Mouse (Mus musculus): ENCODE results near the gene Adgra3. TPM values are rescaled to one million over a fixed set of nuclear protein-coding genes. Genes with fewer than 3 reads are reported as not detected.

Adgra3 gene
- polyA plus RNA-seq, 1 experiment from 2014 or later: 22.3 TPM

GRCm38 (mm10) chr5:50029662-50030061 is 29.1 kb downstream of the Adgra3 start:
- no peak for ATAC-seq
- no peaks in the 10 kb centered on the region for H3K27me3 ChIP-seq
- WGBS: 93% methylated on average over 6 of the region's 6 CpGs
- no peak overlapping the region for H3K27ac ChIP-seq
- H3K4me3 ChIP-seq: no peak overlapping the region
- H3K9me3 ChIP-seq (replicated peaks): no peaks in the 10 kb centered on the region
- peaks cover 40% of the 10 kb centered on the region for H3K4me1 ChIP-seq
- no peak overlapping the region for H3K4me2 ChIP-seq
- H3K36me3 ChIP-seq (ENCODE audit: poor library complexity, severe bottlenecking): 0 out of 2 replicates have a peak, but pooled peaks cover 2% of the 10 kb centered on the region
- no peak overlapping the region for H3K9ac ChIP-seq

DNA sequence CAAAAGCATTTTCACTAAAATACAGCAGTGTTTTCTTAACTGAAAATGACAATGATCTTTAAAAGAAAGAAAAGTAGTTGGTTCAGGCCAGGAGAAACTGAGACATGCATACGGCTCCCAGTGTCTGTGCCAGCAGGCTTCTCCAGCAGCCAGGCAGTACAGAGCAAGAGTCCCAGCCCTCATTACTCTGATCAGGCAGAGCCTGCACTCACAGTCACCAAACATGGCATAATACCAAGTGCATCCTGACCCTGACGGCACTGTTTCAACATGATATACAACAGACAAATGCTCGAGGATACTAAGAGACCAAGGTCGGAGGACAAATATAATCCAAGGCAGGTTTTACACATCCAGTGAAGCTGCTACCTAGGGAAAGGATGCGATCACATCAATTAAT is 31.2 kb downstream of the Adgra3 start:
- H3K4me2 ChIP-seq: no peak overlapping the region
- ATAC-seq: peak; percentile 57; the same call in 1 of the 2 replicates
- peaks cover 18% of the 10 kb centered on the region for H3K36me3 ChIP-seq (ENCODE audit: poor library complexity, severe bottlenecking)
- 57% methylated on average over 5 of the region's 5 CpGs for WGBS
- H3K4me1 ChIP-seq: peaks cover 26% of the 10 kb centered on the region
- no peak overlapping the region for H3K4me3 ChIP-seq
- H3K9me3 ChIP-seq (replicated peaks): no peaks in the 10 kb centered on the region
- no peak overlapping the region for H3K9ac ChIP-seq
- no peak overlapping the region for H3K27ac ChIP-seq
- H3K27me3 ChIP-seq: no peaks in the 10 kb centered on the region

DNA sequence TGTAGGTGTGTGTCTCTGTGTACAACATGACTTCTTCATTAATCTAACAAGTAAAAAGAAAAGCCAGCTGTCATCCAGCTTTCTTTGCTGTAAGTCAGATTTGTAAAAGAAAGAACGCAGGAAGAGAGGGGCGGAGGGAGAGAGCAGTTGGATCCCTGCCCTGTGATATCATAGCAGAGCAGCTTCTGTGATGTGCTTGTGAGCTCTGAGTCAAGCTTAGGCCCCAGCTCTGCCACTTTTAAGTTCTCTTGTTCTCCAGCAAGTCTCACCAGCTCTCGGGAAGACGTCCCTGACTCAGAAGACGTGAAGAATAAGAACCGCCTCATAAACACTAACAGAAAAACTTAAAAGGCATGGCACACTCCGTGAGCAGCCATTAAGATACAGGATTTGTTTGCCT is 31.8 kb downstream of the Adgra3 start:
- Histone ChIP-seq H3K36me3 (ENCODE audit: poor library complexity, severe bottlenecking) (peaks cover 20% of the 10 kb centered on the region), H3K4me1 (peaks cover 26% of the 10 kb centered on the region), H3K4me2 (no peak overlapping the region), H3K4me3 (no peak overlapping the region), H3K27me3 (no peaks in the 10 kb centered on the region), H3K9me3 (replicated peaks) (no peaks in the 10 kb centered on the region), H3K9ac (no peak overlapping the region), H3K27ac (no peak overlapping the region)
- 54% methylated on average over 7 of the region's 7 CpGs for WGBS
- no peak for ATAC-seq

DNA sequence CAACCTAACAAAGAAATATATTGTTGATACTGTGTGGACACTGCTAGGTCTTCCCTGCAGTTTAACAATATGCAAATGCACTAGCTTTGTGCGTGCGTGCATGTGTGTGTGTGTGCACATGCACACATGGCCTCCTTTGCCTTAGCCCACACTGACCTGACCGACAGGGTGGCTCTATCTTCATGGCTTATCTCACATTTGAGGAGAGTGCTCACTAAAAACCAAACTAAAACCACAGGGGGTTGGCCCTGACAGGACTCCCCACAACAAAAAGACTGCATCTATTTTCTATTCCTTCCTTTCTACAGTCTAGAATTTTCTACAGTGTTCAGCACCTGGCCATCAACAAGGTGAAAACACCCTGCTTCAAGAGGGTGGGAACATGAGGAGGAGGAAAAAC is 32.7 kb downstream of the Adgra3 start:
- Histone ChIP-seq H3K4me2 (no peak overlapping the region), H3K36me3 (ENCODE audit: poor library complexity, severe bottlenecking) (peaks cover 26% of the 10 kb centered on the region), H3K27me3 (no peaks in the 10 kb centered on the region), H3K27ac (no peak overlapping the region), H3K4me1 (peaks cover 26% of the 10 kb centered on the region), H3K4me3 (no peak overlapping the region), H3K9me3 (replicated peaks) (no peaks in the 10 kb centered on the region), H3K9ac (no peak overlapping the region)
- ATAC-seq: no peak
- WGBS: 85% methylated on average over 3 of the region's 3 CpGs

DNA sequence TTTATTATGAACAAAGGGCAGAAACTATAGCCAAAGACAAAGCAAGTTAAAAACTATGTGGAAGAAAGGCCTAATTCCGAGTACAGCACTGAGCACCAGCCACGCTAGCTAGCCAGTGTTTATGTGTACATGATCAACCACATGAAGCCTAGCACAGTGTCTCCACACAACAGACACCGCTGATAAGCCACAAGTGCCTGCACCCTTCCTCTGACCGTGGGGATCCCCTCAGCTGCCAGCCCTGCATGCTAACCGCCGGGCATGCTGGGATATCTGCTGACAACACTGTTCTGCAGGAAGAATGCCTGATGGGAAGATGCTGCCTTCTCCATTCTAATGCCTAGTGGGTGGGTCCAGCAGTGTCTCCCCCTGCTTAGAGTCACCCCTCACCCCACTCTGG is 34.7 kb downstream of the Adgra3 start:
- Histone ChIP-seq H3K9ac (no peak overlapping the region), H3K27ac (no peak overlapping the region), H3K9me3 (replicated peaks) (no peaks in the 10 kb centered on the region), H3K4me2 (no peak overlapping the region), H3K4me3 (no peak overlapping the region), H3K27me3 (no peaks in the 10 kb centered on the region), H3K4me1 (peaks cover 26% of the 10 kb centered on the region), H3K36me3 (ENCODE audit: poor library complexity, severe bottlenecking) (peaks cover 30% of the 10 kb centered on the region)
- 91% methylated on average over 6 of the region's 6 CpGs for WGBS
- ATAC-seq: no peak

- H3K4me1 ChIP-seq: peaks cover 27% of the 10 kb centered on the region
- H3K4me2 ChIP-seq: no peak overlapping the region
- no peak overlapping the region for H3K4me3 ChIP-seq
- H3K27me3 ChIP-seq: no peaks in the 10 kb centered on the region
- no peak for ATAC-seq
- H3K36me3 ChIP-seq (ENCODE audit: poor library complexity, severe bottlenecking): peaks cover 9% of the 10 kb centered on the region; the same call in 1 of the 2 replicates
- WGBS: 78% methylated on average over 5 of the region's 5 CpGs
- H3K27ac ChIP-seq: no peak overlapping the region
- H3K9me3 ChIP-seq (replicated peaks): no peaks in the 10 kb centered on the region
- no peak overlapping the region for H3K9ac ChIP-seq
Observed at GRCm38 (mm10) chr5:50015987-50016587, 42.7 kb downstream of the Adgra3 start.

DNA sequence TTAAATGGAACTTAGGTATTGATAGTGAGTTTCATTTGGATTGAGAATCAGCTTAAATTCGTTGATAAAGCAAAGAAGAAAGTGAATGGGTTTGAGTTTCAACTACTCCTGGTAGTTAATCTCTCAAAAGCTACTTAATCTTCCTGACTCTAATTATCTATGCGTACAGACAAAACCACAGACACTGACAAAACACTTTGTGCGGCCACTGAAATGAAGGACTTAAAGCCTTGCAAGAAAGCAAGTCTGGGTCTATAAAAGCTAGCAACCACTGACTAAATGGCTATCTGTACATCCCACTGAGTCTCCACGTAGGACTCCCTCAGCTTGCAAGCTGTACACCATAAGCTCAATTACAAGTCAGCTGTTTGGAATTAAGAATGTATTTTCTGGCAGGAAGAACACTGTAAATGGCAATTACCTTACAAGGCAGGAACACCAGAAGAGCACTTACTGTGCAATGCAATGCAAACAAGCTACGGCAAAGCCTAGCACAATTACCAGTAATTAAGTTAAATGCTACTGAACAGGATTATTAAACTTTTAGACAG is 43.6 kb downstream of the Adgra3 start:
- no peak overlapping the region for H3K4me2 ChIP-seq
- H3K27ac ChIP-seq: no peak overlapping the region
- no peak overlapping the region for H3K9ac ChIP-seq
- no peaks in the 10 kb centered on the region for H3K9me3 ChIP-seq (replicated peaks)
- peak; percentile 46; the same call in 1 of the 2 replicates for ATAC-seq
- WGBS: 5% methylated on average over 5 of the region's 5 CpGs
- peaks cover 11% of the 10 kb centered on the region; the same call in 1 of the 2 replicates for H3K36me3 ChIP-seq (ENCODE audit: poor library complexity, severe bottlenecking)
- H3K4me1 ChIP-seq: peaks cover 27% of the 10 kb centered on the region
- H3K4me3 ChIP-seq: no peak overlapping the region
- no peaks in the 10 kb centered on the region for H3K27me3 ChIP-seq

DNA sequence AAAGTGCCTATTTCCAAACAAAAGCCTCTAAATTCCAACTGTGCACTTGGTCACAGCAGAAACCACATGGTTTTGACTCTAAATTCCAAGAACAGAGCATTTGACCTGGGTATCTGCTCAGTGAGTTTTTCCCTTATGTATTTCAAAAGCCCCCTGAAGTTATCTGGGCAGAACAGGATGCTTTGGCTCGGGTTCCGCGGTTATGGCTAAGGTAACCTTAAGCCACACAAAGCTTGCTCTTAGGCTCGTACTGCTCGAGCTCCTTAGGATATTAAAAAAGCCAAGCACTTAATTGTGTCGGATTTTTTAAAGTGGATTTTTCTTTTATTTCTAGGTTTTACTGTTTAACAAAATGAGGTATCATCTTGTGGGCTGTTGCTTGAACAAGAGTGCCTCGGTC is 44.1 kb downstream of the Adgra3 start:
- Histone ChIP-seq H3K27me3 (no peaks in the 10 kb centered on the region), H3K4me3 (no peak overlapping the region), H3K4me2 (no peak overlapping the region), H3K36me3 (ENCODE audit: poor library complexity, severe bottlenecking) (peaks cover 13% of the 10 kb centered on the region; the same call in 1 of the 2 replicates), H3K9me3 (replicated peaks) (no peaks in the 10 kb centered on the region), H3K4me1 (peaks cover 27% of the 10 kb centered on the region), H3K27ac (no peak overlapping the region), H3K9ac (no peak overlapping the region)
- no peak for ATAC-seq
- WGBS: 32% methylated on average over 7 of the region's 7 CpGs

DNA sequence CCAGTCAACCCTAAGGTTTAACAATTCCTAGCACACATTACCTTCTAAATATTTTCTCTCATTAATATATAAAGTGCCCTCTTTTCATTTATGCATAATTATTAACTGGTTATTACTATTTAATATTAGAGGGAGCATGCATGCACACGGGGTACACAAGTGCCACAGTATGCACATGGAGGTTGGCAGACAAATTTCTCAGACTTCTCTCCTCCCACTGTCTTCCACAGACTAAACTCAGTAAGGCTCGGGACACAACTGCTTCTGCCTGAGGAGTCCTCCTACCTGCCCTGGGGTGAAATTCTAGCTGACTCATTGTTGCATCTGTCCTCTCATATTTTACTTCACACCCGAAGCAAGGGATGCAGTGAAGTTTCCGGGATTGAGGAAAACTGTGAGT is 44.8 kb downstream of the Adgra3 start:
- Histone ChIP-seq H3K4me3 (no peak overlapping the region), H3K4me1 (peaks cover 27% of the 10 kb centered on the region), H3K27ac (no peak overlapping the region), H3K4me2 (no peak overlapping the region), H3K27me3 (no peaks in the 10 kb centered on the region), H3K9me3 (replicated peaks) (no peaks in the 10 kb centered on the region), H3K9ac (no peak overlapping the region), H3K36me3 (ENCODE audit: poor library complexity, severe bottlenecking) (peaks cover 17% of the 10 kb centered on the region; the same call in 1 of the 2 replicates)
- WGBS: 71% methylated on average over 4 of the region's 4 CpGs
- ATAC-seq: no peak

DNA sequence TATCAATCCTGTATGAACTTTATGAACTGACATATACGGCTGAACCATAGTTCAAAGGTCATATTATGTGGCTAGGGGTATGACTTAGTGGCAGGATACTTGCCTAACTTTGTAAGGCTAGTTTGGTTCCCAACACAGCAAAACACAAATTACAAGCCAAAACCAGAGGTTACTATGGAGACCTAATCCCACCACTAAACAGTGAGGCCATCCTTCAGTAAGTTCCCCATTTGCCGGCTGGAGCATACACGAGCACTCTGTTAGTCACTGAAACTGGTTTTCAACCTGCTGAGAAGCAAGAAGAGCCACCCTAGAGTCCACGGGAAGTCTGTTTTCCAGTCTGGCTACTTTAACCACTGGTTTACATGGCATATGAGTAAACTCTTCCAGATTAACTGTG is 50.0 kb downstream of the Adgra3 start:
- Histone ChIP-seq H3K4me1 (0 out of 2 replicates have a peak, but pooled peaks cover 3% of the 10 kb centered on the region), H3K27ac (no peak overlapping the region), H3K27me3 (no peaks in the 10 kb centered on the region), H3K4me2 (no peak overlapping the region), H3K36me3 (ENCODE audit: poor library complexity, severe bottlenecking) (peaks cover 34% of the 10 kb centered on the region), H3K4me3 (no peak overlapping the region), H3K9ac (no peak overlapping the region), H3K9me3 (replicated peaks) (no peaks in the 10 kb centered on the region)
- no peak for ATAC-seq
- 55% methylated on average over 4 of the region's 4 CpGs for WGBS

DNA sequence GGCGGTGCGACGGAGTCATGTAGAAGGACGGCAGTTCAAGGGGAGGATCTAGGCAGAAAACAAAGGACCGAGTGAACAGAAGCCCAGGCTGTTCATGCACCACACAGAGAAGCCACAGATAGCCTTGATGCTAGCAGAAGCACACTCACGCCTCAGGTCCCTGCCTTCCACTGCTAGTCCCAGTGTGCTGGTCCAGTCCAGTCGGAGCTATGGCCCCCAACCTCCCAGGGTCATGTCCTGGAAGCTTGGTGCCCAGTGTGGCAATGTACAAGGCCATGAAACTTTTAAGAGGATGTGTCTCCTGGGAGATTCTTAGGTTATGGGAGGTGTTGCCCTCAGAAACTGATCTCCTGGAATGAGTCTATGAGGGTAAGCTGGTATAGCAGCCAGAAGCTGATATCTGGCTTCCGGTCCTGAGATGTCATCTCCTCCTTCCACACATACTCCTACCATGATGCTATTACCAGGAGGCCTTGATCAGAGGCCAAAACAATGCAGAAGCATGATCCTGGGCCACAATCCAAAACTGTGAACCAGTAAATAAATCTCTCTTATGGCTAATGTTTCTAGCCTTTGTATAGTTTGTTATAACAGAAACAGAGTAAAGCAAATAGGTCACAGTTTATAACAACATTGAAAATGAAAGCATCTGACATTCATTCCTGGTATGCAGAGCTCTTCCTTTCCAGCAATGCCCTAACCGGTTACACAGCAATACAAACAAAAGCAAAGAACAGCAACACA is 51.7 kb downstream of the Adgra3 start:
- no peaks in the 10 kb centered on the region for H3K9me3 ChIP-seq (replicated peaks)
- H3K4me2 ChIP-seq: no peak overlapping the region
- no peak overlapping the region for H3K9ac ChIP-seq
- WGBS: 87% methylated on average over 9 of the region's 9 CpGs
- H3K27me3 ChIP-seq: no peaks in the 10 kb centered on the region
- H3K27ac ChIP-seq: no peak overlapping the region
- no peaks in the 10 kb centered on the region for H3K4me1 ChIP-seq
- no peak; the same call in 1 of the 2 replicates for ATAC-seq
- H3K4me3 ChIP-seq: no peak overlapping the region
- H3K36me3 ChIP-seq (ENCODE audit: poor library complexity, severe bottlenecking): peaks cover 34% of the 10 kb centered on the region

DNA sequence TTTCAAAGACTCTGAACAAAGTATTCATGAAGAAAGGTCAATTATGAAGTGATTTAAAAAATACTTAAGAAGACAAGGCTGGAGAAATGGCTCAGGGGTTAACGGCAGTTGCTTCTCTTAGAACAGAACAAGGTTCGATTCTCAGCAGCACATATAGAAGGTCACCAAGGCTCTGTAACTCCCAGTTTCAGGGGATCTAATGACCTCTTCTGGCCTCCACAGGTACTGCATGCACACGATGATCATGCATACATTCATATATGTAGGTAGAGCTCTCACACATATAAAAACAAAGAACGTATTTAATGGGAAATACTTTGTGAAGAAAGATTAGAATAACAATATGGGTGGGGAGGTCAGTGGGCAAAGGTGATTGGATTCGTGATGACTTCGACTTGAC is 56.5 kb downstream of the Adgra3 start:
- no peaks in the 10 kb centered on the region for H3K27me3 ChIP-seq
- H3K36me3 ChIP-seq (ENCODE audit: poor library complexity, severe bottlenecking): peaks cover 30% of the 10 kb centered on the region
- WGBS: 88% methylated on average over 6 of the region's 6 CpGs
- H3K9ac ChIP-seq: no peak overlapping the region
- H3K4me3 ChIP-seq: no peak overlapping the region
- H3K4me1 ChIP-seq: 0 out of 2 replicates have a peak, but pooled peaks cover 6% of the 10 kb centered on the region
- no peaks in the 10 kb centered on the region for H3K9me3 ChIP-seq (replicated peaks)
- no peak overlapping the region for H3K27ac ChIP-seq
- peak; percentile 48; the same call in 1 of the 2 replicates for ATAC-seq
- H3K4me2 ChIP-seq: no peak overlapping the region
